Mouse (Mus musculus) T-helper 2 cell (primary cell): ENCODE measurements at regions not wholly inside any gene's neighbourhood (a gene's known extent, or its start where the extent isn't known, plus 50 kb on each side); places are given as distances from the start of the nearest gene placed in this dataset.

Experiments
- in situ Hi-C: fragments of 300-600 bp; cut with MboI, MseI; formaldehyde crosslinking; loops from one replicate; pipeline ENCODE4 v1.15.1; 2025; ENCODE audit warnings: high pct_unique_total_duplicates

DNA sequence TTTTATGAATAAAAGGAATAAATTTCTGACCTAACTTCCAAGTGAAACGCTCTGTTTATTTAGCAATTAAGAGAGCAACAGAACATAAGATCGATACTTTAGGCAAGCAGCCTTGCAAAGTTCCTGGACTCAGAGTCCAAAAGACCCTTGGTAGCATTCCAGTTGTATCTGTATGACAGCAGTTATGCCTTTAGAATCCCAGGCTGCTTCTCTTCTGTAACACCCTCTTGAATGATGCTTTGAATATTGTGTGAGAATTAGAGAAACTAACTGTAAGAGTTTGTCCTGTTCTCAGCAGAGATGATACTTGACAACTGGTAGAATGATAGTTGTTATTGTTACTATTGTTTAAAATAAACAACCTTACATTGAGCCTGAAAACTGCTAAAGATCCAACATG lies 148.2 kb upstream of the Thbs1 start:
- in situ Hi-C loops = no loop called here

DNA sequence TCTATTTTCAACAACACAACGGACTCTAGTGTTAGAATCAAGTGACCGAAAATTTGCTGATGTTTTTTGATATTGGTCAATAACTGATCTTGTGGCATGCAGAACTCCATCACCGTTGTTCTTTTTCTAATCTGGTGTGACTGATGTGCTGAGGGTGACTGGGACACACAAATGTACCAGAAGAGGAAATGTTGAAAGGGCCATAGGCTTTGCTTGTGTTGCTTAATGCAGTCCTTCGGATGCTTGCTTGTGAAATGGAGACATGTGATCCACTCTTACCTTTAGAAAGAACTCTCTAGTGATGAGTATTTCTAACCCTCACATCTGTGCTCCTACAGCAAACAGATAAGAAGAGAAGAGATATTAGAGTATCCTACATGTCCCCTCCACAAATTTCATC lies 145.9 kb upstream of the Thbs1 start:
- in situ Hi-C loops = no loop called here

- in situ Hi-C loops = no loop called here
These were observed 142.9 kb upstream of the Thbs1 start for GRCm38 (mm10) chr2:117968731-117969130.

GRCm38 (mm10) chr2:117970631-117971030 lies 141.0 kb upstream of the Thbs1 start:
- in situ Hi-C loops = no loop called here

- in situ Hi-C loops = no loop called here
These were observed 134.6 kb upstream of the Thbs1 start for GRCm38 (mm10) chr2:117977033-117977432.

DNA sequence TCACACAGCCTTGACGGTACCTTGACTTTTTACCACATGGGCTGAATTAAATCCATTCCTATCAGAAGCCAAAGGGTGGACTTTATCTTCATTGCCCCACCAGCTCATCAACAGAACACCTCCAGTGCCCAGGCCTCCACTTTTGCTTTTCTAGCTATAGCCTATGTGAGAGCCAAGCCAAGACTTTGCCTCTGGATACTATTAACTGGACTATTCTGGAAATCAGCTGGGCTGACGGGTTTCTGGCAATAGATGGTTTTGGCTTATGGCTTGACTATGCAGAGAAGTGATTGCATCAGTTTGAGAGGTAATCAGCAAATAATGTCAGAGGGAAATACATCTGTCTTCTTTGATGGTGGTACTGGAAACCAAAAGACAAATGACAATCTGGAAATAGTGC lies 130.8 kb upstream of the Thbs1 start:
- in situ Hi-C loops = no loop called here

DNA sequence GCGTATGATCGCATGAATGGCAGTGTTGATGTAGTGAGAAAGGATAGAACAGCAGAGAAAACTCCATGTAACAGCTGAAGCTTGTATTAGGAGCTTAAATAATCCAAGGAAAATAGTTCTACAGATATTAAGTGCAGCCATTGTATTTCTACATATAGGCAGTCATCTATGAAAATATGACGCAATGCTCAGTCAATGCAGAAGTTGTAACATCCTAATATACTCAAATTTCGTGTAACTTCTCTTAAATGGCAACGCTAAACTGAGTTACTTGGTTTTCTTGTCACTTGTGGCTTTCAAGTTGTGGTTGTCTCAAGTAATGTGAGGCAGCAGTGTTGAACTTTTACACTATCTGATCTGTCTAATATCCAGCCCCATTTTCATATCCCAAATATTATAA lies 127.1 kb upstream of the Thbs1 start:
- in situ Hi-C loops = no loop called here

- in situ Hi-C loops = no loop called here
These were observed 124.1 kb upstream of the Thbs1 start for GRCm38 (mm10) chr2:117987426-117988215.

DNA sequence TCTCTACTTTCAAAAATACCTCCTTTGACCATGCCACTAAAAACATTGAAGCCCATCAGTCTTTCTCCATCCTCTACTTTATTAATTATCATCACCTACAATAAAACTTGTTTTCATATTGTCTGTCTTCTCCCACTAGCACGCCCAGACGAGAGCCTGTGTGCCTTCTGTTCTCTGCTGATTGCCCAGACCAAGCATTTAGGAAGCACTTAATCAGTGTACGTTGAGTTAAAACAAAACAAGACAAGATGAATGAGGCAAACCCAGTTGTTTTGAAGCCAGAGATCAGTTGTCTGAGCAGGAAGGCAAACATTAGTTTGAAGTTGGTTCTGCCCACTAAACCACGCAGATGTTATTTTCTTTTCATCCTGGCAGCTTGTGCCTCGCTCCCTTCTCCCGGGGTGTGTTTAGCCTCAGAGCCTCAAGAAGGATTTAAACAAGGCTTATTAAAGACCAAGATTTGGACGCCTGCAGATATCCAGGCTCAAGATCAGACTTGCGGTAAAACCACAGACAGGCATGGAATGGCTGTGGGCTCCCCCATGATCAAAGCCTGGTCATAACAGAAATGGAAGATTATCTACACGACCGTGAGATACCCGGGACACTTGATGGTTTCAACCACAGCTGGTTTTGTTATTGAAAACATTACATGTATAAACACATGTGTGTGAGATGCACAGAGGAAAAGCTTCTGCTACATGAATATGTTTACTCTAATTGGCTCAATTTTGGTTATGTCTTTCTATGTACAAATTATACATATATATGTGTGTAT lies 123.1 kb upstream of the Thbs1 start:
- in situ Hi-C loops = no loop called here

GRCm38 (mm10) chr2:117989215-117989614 lies 122.5 kb upstream of the Thbs1 start:
- in situ Hi-C loops = no loop called here

DNA sequence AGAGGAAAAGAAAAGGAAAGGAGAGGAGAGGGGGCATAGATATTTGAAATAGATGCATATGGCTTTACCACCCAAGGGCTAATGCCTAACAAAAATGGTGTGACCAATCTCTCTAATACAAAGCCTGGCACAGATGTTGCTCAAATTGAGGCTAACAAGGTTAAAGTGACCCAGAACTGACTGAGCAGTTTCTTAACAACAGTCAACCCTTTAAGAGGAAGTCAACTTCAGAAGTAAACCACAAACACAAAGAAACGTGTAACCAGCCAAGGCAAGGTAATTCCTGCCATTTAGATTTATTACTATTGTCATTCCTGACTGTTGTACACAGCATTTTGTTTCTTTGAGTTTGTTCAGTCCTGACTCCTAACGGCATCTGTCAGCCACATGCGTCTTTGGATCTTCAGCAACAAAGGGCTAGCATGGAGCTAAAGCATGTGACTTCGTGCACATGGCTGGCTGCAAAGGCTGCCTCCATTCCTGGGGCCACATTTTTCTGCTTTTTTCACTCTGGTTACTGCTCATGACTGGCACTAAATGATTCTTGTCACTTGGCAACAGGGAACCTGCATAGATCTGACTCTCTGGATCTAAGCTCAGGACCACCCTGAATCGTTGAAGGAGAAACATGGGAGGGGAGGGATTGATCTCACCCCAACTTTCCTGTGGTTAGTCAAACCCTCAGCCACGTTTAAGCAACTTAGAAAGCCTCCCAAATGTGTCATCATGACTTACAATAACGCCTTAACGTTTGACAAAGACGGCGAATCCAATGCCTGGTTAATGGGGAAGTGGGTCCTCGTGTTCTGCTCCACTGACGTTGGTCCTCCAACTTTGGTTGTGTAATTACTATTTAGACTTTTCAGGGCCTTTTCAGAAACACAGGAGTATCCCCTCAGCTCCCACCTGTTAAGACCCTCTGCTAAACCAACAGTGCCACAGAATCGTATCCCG lies 115.3 kb upstream of the Thbs1 start:
- in situ Hi-C loops = no loop called here

DNA sequence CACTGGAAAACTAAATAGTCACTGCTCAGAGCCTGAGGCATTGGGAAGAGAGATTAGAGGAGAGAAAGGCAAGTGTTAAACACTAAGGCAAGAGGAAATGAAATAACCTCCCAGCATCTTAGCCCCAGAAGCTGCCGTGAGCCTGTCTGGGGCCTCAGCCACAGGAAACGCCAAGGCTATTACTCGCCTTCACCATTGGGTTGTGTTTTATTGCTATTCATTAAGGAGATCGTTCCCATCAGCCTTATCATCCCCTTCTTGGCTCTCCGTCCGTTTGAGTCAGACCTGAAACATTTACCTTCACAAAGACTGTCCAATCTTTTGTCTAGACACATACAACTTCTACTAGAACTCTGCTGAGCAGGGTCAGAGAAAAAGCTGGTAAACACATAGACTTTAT lies 112.0 kb upstream of the Thbs1 start:
- in situ Hi-C loops = no loop called here

GRCm38 (mm10) chr2:118004191-118004590 lies 107.5 kb upstream of the Thbs1 start:
- in situ Hi-C loops = no loop called here

DNA sequence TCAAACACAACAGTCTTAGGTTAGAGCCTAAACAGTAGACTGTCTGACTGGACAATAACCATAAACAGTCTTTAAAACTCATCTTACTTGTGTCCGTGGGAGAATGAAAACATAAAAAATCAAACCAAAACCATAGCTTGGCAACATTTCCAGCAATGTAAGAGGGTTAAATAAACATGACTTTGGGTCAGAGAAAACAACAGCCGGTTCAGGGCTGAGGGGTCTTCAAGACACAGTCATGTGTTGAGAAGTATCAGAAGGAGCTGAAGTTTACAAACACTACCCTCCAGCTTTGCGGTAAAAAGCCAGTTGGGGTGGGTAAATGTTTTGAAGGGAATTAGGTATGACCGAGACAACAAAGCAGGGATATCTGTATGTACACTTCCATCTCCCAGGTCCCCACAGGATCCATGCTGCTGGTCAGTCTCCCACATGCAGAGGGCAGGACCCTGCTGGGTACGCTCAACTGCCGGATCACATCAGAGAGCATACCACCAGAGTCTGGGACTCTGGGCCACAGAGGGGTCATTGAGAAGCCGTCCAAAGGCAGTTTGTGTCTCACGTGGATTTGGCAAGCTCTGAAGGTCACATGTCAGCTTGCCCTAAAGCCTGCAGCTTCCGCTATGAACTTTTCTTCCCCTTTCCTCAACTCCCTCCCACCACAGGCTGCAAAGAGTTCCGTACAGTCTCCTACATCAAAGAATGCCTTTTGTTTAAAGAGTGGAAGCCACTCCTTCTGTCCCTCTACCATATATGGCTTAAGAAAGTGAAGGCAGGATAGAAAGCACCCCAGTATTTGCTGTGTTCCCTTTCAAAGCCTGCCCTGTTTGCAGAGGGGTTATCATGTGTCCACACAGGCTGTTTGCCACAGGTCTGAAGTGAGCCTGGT lies 103.9 kb upstream of the Thbs1 start:
- in situ Hi-C loops = loop anchor here (5.0 kb wide), 1 partner anchor 80 kb away; no protein-coding TSS in a partner anchor

DNA sequence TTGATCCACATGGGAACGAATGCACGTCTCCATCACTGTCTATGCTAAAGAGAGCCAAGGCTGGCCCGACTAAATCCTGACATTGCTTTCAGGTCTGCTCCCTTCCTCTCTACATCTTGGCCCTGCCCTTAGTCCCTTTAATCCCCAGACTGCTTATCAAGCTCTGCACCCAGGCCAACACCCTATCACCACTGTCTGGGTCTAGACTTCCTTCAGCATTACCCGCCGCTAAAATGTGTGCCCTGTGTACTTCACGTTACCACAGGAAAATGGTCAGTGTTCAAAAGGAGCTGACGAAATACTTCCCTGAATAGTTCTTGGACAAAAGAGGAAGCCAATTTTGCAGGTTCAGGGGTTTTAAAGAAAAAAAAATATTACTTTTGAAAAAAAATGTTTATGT lies 100.0 kb upstream of the Thbs1 start:
- in situ Hi-C loops = no loop called here

- in situ Hi-C loops = no loop called here
These were observed 99.5 kb upstream of the Thbs1 start for GRCm38 (mm10) chr2:118012211-118012610.

GRCm38 (mm10) chr2:118013156-118013555 lies 98.5 kb upstream of the Thbs1 start:
- in situ Hi-C loops = no loop called here

- in situ Hi-C loops = no loop called here
These were observed 96.5 kb upstream of the Thbs1 start for GRCm38 (mm10) chr2:118015182-118015581.

DNA sequence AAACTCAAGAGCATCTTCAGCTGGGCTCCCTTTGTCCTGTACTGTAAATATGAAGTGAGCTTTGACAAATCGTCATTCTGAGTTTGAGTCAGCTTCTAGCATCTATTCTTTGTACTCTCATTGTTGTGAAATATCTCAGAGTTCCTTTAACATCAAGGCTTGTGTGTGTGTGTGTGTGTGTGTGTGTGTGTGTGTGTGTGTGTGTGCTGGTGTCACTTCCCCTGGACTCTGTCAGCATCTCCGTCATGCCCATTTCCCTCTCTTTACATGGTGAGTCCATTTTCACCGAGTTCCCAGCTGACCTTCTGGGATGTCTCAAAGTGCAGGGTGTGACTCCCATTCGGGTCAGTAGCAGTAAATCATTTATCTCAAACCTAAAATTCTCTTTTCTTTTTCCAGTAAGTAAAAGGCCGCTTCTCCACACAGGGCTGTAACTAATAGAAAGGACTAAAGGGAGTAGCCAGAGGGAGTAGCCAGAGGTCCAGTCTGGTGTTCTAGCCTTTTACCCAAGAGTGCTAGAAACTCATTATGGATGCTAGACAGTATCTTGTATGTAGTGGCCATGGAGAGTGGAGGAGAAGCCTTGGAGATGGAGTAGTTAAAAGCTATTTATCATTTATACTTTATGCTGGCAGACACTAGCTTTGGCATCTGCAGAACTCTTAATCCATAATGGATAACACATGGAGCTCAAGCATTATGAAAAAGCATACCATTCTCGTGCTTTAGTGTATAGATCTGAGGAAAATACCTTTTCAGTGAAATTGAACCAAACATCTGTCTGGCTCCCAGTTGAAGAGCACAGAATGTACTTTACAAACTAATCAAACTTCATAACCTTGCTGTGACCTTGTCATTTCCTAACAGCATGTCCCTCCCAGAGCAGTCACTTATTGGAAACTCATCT lies 85.6 kb upstream of the Thbs1 start:
- in situ Hi-C loops = no loop called here

GRCm38 (mm10) chr2:118028881-118029280 lies 82.8 kb upstream of the Thbs1 start:
- in situ Hi-C loops = no loop called here
